Mouse (Mus musculus) left cerebral cortex, postnatal 4 days (tissue): ENCODE measurements around the gene Sema7a. TPM values are rescaled to one million over a fixed set of nuclear protein-coding genes. Genes with fewer than 3 reads are reported as not detected.

Source experiments
- DNase-seq: peaks from one replicate; pipeline ENCODE4 v3.0.0-alpha.2; 2022
- intact Hi-C: fragments of 180-260 bp; cut with DNase I; formaldehyde crosslinking; loops from one replicate; pipeline ENCODE4 v1.15.1; 2025
- total RNA-seq, 2 experiments: library from RNA; stranded (reverse); gene quantifications; 2 replicates each; pipeline ENCODE4 v1.2.3; 2021

The Sema7a gene
- 100 to 1,000 TPM; 128 to 151 TPM for total RNA-seq

DNA sequence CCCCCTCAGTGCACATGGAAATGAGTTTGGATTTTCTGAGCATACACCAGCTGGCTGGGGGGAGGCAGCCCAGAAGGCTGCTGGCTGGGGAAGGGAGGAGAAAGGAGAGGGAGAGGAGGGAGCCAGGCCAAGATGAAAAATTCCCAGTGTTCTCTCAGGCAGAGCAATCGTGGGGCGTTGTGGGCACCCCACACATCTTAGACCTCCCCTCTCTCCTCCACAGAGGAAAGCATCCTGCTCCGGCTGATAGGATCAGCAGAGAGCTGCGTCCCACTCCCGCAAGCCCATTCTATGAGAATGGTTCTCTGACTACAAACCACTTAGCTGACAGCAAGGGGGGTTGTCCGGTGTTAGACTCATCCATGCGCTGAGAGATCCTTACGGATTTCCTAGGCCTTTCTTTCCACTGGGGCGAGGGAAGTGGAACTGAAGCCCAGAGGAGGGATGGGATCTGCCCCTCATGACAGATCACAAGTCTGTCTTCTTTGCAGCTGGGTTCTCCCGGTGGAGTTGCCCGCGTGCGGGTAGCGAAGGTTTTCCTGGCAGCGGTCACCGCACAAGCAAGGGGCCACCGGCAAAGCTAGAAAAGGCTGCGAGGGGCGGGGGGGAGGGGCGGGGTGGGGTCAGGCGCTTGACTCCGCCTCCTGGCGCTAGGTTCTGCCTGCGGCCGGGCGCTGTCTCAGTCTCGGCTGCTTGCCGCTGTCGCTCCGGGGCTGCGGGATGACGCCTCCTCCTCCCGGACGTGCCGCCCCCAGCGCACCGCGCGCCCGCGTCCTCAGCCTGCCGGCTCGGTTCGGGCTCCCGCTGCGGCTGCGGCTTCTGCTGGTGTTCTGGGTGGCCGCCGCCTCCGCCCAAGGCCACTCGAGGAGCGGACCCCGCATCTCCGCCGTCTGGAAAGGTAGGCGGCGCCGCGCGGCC lies at the start of gene Sema7a:
Gene Sema7a, plus strand, starts transcription at position 682 of the 918 bp plus-strand sequence.
- DNase-seq: peak; percentile 90
- intact Hi-C loops: loop anchor here (5.0 kb wide), 1 partner anchor 58 kb away; no protein-coding TSS in a partner anchor

DNA sequence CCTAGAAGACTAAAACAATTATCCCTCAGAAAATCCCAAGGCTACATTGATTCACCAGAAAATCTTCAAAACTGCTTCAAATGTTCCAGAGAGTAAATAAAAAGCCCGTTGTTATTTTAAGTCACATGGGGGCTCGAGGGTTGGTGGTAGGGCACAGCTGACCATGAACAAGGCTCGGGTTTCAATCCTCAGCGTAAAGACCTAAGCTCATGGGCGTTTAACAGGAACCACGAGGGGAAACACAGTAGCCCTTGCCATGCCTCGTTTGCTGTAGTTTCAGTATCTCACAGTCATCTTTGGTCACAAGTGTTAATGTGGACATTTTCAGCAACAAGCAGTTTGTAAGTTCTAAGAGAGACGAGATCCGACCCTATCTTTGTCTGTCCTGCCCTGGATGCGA lies 39.4 kb upstream of the Sema7a start:
- intact Hi-C loops: no loop called here
- DNase-seq: no peak

DNA sequence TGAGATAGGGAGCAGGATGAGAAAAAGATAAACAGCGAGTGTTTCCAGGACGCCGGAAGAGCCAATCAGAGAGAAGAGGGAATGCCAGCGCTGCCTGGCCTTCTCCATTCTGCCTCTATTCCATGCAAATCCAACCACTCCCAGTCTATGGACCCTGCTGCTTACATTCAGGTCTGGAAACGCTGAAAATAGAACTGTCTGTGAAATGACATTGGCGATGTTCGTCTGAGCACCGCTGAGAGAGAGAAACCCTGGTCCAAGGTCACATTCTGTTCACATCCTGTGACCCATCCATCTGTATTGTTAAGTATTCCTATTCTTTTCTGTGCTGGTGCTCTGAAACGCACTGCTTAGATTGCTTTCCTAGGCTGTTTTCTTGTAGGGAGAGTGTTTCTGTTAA lies 38.7 kb upstream of the Sema7a start:
- DNase-seq: no peak
- intact Hi-C loops: no loop called here

DNA sequence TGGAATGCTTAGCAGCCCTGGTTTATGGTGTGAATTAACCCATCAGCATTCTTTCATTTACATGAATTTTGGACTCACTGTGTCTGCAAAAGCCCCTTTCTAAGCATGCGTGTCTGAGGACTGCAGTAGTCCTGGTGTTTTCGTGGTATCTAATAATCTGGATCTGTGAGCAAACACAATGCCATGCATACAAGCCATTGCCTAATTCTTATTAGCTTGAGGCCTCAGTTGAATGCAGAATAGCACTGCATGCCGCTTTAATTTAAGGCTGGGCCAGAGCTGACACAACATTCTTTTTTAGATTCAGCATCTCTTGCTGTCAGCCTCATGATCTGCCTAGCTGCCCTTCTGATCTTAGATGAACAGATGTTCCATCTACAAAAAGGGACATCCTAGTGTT lies 38.3 kb upstream of the Sema7a start:
- intact Hi-C loops: no loop called here
- DNase-seq: no peak

DNA sequence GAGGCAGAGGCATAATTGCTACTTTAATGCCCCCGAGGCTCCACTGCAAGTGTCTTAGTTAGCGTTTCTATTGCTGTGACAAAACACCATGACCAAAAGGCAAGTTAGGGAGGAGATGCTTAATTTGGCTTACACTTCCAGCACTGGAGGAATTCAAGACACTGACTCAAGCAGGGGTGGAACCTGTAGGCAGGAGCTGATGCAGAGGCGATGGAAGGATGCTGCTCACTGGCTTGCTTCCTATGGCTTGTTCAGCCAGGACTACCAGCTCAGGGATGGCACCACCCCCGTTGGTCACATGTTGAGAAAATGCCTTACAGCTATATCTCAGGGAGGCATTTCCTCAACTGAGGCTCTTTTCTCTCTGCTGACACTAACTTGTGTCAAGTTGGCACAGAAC lies 37.8 kb upstream of the Sema7a start:
- DNase-seq: no peak
- intact Hi-C loops: no loop called here

GRCm38 (mm10) chr9:57903589-57904249 lies 36.2 kb upstream of the Sema7a start:
- intact Hi-C loops: no loop called here

DNA sequence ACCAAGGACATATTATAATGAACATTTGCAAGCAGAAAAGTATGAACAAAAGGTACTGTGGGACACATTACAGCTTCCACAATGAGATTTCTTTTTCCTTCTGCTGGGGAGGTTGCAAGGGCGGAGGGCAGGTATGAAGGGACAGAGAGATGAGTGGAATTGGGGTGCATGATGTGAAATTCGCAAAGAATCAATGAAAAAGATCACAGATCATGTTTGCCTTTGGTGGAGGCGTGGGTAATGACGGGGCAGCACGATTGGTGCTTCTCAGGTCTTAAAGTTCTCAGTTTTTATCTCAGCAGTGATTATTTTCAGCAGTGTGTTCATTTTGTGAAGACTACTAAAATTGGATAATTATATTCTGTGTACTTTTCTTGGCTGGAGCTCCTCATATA lies 35.7 kb upstream of the Sema7a start:
- intact Hi-C loops: no loop called here
- DNase-seq: no peak

More at GRCm38 (mm10) chr9:57903589-57904249, 36.2 kb upstream of the Sema7a start:
- peak; percentile 15 for DNase-seq

DNA sequence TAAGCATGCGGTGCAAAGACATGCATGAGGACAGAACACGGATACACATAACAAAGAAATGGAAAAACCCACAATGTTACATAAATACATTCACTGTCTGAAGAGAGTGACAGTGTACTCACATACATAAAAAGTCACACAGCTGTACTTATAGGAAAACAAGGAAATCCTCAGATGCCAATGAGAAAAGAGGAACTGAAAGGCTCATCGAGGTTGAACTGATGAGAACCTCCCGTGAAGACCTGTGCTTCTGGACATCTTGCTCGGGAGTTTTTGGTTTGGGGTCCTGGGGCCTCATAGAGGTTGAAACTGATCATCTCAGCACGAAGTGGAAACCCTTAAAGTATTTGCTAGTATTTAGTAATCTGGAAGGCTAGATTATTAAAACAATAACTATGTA lies 32.7 kb upstream of the Sema7a start:
- DNase-seq: no peak
- intact Hi-C loops: no loop called here

DNA sequence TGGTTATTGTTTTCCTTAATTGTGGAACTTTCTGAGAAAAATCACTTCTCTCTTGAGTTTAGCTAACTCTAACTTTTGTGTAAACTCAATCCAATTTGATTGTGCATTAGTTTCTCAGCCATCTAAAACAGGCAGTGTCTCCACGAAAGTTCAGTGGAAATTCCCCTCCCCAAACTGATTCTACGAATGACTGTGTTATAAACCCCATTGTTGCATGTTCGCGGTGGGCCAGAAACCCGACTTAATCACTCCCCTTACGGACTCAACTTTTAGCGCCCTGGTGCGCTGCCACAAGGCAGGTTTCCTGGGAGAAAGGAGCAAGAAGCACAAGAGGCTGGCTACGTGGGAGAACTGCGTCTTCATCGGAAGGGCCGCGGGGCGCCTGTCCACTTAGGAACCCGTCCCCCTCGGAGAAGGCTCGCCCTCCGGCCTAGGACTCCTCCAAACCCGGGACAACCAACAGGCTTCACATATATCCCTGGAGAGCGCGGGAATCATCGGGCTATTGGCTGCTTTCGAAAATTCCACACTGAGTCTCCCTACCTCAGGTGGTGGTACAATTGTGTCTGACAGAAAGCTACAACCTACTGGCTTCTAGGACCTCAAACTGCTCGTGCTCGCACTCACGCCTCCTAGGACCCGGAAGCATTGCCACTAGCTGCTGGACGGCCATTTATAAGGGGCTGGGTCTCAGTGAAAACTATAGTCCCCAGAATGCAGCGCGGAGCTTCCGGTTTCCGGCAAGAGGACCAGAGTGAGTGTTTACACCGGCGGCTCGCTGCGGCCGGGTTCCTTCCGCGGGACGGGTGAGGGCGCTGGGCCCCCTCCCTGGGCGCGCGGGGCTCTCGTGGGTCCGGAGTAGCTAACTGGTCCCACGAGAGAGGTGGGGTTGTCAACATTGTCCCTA lies 29.4 kb upstream of the Sema7a start, which contains the start of gene Ubl7:
Gene Ubl7, plus strand, starts transcription at position 726 of the 907 bp plus-strand sequence.
- DNase-seq: peak; percentile 90
- intact Hi-C loops: loop anchor here (5.0 kb wide), 1 partner anchor 48 kb away; no protein-coding TSS in a partner anchor

GRCm38 (mm10) chr9:57912571-57912970 lies 27.3 kb upstream of the Sema7a start:
- DNase-seq: no peak
- intact Hi-C loops: loop anchor here (5.0 kb wide), 1 partner anchor 50 kb away; no protein-coding TSS in a partner anchor

- intact Hi-C loops: loop anchor here (10.0 kb wide), 1 partner anchor 167 kb away; no protein-coding TSS in a partner anchor
- no peak for DNase-seq
Measured at GRCm38 (mm10) chr9:57921491-57922060, 18.3 kb upstream of the Sema7a start.

- DNase-seq: no peak
- intact Hi-C loops: loop anchor here (10.0 kb wide), 1 partner anchor 168 kb away; no protein-coding TSS in a partner anchor
Measured at GRCm38 (mm10) chr9:57922381-57922780, 17.5 kb upstream of the Sema7a start.

- DNase-seq: no peak
- intact Hi-C loops: loop anchor here (10.0 kb wide), 1 partner anchor 168 kb away; no protein-coding TSS in a partner anchor
Measured at GRCm38 (mm10) chr9:57923046-57923445, 16.9 kb upstream of the Sema7a start.

DNA sequence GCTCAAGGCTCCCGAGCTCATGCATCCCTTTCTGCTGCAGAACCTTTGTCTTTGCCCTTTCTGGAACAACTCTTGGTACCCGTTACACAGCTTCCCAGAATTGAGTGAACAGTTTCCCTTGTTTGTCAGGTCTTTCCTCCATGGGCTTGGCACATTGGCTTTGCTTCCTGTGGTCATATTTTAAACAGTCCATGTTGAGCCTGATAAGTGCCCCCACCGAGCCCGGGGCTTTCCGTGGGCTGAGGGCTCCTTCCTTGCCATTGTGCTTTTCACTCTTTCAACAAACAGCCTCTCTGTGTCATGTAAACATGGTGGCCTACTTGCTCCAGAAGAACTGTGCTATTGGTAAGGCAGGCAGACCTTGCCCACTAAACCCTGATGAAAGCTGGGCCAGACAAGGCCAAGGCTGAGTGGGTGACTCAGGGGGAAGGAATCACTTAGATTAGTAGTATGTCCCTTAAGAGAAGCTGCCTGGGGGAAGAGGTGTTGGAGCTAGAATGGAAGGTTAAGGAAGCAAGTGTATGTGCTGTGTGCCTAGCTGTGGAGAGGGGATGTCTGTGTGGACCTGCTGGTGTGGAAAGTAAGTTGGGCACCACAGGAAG lies 8.6 kb upstream of the Sema7a start:
- no peak for DNase-seq
- intact Hi-C loops: no loop called here

GRCm38 (mm10) chr9:57932253-57932652 lies 7.7 kb upstream of the Sema7a start:
- intact Hi-C loops: no loop called here
- DNase-seq: no peak

- intact Hi-C loops: no loop called here
- peak; percentile 79 for DNase-seq
Measured at GRCm38 (mm10) chr9:57932831-57933602, 6.9 kb upstream of the Sema7a start.

GRCm38 (mm10) chr9:57935683-57936437 lies 4.1 kb upstream of the Sema7a start:
- DNase-seq: peak; percentile 94
- intact Hi-C loops: loop anchor here (5.0 kb wide), 1 partner anchor 61 kb away; no protein-coding TSS in a partner anchor

- intact Hi-C loops: loop anchor here (5.0 kb wide), 1 partner anchor 60 kb away; no protein-coding TSS in a partner anchor
- no peak for DNase-seq
Measured at GRCm38 (mm10) chr9:57937171-57937570, 2.7 kb upstream of the Sema7a start.
